Mouse (Mus musculus) right cerebral cortex, postnatal 36 days (tissue): ENCODE data around the gene Hoxc10.

Source experiments
- DNase-seq, 2 experiments: peaks; one replicate each; pipeline ENCODE4 v3.0.0; 2022; ENCODE audit warnings: low spot score in 2 of 2, mixed read lengths in 1 of 2

Gene Hoxc10

DNA sequence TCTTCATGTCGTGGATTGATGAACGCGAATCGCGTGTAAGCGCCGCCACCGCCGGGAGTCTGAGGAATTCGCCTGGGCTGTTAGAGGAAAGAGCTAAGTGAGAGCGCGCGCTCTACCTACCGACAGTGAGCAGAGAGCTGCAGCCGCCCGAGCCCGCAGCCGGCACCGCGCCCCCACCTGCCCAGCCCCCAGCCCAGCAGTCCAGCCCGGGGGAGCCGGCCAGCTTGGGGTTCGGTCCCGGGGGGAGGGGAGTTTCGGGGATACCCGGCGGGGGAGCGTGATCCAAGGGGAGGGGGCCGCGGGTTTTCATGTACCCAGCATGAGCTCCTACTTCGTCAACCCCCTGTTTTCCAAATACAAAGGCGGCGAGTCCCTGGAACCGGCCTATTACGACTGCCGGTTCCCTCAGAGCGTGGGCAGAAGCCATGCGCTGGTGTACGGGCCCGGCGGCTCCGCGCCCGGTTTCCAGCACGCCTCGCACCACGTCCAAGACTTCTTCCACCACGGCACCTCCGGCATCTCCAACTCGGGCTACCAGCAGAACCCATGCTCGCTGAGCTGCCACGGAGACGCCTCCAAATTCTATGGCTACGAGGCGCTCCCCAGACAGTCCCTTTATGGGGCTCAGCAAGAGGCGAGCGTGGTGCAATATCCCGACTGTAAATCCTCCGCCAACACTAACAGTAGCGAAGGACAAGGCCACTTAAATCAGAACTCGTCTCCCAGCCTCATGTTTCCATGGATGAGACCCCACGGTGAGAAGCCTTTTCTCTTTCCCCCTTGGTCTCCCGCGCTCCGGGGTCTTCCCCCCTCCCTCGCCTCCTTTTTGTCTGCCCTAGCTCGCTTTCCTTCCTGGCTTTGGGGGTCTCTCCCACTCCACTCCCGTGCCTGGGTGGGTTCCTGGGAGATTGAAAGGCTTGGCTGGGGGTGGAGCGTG lies 24.1 kb downstream of the Hoxc10 start, which contains the start of gene Hoxc8:
Gene Hoxc8, plus strand, starts transcription at position 147 of the 937 bp plus-strand sequence.
- DNase-seq: no peak

DNA sequence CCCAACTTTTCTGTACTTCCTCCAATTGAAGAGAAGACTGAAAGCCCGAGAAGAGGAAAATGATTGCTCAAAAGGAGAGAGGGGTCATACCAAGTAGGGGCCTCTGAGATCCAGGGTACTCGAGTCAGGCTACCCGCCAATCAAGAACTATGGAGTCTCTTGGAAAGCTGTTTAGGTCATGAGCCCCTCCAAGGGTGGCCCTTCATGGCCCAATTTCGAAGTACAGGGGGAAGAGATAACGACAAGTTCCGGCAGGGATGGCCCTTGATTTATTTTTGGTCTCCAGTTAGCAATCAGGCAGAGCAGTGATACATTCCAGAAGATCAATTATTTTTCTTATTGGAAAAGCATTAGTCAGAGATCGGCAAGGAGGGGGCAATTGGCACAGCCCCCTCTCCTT lies 25.2 kb downstream of the Hoxc10 start:
- no peak for DNase-seq

DNA sequence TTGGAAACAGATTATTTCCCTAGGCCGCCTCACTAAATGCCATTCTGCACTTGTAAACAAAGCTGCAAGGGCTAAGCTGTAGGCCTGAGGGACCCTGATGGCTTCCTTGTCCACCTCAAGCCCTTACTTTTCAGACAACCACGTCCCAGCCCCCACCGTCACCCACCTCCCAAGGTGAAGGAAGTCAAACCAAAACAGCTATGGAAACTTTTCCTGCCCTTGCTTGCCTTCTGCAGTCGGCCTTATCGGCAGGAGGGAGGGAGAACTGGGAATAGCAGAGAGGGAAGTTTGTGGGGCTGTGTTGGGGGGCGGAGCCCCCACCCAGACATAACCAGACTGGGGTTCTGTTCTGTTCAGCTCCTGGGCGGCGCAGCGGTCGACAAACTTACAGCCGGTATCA lies 25.6 kb downstream of the Hoxc10 start:
- DNase-seq: no peak

DNA sequence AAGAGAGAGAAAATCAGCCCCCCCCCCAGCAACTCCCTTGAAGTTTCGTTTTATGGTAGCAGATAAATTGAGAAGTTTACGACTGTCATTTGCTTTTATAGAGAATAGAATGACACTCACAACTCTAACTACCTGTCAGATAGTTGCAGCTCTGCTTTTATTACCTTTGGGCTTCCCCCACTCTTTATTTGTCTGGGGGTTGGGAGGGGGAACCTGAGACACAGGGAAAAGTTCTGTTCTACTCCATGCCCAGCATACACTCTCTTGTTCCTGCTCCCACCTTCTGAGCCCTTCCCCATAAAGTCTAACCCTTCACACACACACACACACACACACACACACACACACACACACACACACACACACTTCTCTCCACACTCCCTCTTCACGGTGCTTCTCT lies 26.3 kb downstream of the Hoxc10 start:
- DNase-seq: no peak

DNA sequence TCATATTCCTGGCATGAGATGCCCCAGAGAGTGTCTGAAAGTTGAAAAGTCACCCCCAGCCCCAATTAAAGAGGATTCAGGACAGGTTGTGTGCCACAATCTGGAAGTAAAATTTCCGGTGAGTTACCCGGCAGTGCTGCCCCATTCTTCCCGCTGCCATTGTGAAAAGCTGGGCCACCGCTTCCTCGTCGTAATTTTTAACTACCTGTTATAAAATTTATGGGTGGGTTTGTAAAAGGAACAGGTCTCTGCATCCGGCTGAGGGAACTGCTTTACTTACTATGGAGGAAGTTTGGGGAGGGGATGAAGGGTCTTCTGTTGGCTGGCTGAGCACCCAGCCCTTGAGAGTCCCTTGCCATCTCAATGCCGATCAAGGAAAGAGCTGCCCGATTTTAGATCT lies 30.0 kb downstream of the Hoxc10 start:
- no peak for DNase-seq

DNA sequence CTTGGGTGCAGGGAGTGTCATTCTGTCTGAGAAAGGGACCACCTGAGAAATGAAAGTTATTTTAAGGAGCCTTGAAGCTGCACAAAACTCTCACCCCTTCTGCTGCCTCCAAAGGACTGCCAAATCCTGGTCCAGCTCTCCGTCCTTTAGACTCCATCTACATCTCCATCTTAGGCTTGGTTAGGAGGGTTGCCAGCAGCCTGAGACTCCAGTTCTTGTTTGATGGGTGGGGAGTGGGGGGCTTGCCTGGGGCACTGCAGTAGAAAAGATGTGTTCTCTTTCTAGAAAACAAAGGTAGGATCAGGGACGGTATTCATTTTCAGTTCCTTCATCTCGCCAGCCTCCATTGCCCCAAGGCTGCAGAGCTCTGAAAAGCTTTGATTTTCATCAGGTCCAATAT lies 30.8 kb downstream of the Hoxc10 start:
- no peak for DNase-seq

DNA sequence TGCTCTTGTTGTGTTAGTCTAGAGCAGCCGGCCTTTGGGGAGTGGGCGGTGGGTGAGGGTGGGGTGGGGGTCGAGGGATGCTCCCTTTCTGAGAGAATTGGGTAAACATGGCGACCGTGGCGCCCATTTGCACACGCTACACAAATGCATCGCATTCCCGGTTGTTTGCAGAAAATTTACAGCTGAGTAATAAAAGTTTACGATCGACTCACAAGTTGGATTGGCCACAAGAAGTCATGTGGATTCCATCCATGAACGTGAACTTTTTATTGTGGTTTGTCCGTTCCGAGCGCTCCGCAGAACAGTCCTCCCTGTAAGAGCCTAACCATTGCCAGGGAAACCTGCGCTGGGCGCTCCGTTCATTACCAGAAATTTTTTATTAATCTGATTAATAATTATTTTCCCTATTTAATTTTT lies 31.4 kb downstream of the Hoxc10 start, which contains the start of gene Hoxc6:
Gene Hoxc6, plus strand, starts transcription at position 319 of the 417 bp plus-strand sequence.
- DNase-seq: no peak

DNA sequence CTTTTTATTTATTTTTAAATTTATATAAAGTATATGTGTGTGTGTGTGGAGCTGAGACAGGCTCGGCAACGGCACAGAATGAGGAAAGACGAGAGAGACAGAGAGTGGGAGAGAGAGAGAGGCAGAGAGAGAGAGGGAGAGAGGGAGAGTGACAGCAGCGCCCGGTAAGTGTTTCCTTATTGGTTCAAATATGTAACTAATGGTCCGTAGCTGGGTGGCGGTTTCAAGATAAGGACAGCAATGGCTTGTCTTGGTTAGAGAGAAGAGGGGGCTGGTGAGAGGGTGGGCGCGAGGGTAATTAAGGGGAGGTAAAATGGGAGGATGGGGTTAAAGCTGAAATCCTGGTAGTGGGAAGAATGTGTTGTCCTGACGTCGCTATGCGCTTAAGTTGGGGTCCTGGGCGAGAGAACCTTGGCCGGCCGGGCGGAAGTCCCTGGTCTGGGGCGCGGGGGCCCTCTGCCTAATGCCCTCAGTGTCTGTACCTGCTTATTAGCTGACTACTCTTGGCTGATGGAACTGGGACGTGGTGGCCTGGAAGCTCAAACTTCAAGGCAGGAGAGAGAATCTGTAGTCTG lies 32.1 kb downstream of the Hoxc10 start:
- DNase-seq: no peak

DNA sequence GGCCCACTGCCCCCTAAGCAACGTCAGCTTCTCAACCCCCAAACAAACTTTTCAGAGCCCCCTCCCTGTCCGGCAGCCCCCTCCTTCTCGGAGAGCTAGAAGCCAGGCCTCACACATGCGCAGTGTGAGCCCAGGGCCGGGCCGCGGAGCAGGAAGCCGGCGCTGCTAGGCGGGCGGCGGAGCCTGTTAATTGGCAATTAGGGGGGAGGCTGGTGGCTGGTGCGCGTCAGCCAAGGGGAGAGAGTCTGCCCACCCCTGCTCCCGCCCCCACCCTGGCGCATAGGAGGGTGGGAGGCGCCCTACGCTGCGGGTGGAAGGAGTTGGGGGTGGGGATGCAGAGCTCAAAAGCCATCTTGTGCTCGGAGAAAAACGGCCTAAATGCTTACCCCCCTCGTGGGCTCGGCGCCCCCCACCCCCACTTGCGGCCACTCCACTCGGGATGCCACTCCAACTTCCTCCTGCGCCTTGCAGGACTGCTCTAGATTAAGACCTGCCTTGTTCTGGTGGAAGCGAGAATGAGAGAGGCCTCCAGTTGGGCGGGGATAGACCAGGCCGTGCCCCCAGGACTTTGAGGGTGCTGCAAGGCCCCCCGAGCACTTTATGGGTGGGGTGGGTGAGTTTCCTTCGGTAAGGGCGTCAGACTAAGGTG lies 32.7 kb downstream of the Hoxc10 start:
- no peak for DNase-seq

DNA sequence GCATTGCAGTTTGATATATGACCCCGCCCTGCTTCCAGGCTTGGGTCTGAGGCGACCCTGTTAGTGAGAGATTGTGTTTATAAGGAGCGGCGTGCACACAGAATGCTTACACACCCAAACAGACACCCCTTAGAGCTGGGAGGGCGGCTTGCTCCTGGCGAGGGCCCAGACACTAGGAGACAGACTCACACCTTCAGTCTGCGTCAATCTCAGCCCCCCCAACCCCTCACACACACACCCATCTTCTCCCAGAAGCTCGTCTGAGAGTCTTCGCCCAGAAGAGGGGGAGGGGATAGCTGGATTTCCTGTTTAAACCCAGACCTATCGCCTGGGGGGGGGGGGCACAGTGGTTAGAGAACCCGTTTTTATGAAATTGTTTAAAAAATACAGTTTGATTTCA lies 33.4 kb downstream of the Hoxc10 start:
- DNase-seq: no peak

DNA sequence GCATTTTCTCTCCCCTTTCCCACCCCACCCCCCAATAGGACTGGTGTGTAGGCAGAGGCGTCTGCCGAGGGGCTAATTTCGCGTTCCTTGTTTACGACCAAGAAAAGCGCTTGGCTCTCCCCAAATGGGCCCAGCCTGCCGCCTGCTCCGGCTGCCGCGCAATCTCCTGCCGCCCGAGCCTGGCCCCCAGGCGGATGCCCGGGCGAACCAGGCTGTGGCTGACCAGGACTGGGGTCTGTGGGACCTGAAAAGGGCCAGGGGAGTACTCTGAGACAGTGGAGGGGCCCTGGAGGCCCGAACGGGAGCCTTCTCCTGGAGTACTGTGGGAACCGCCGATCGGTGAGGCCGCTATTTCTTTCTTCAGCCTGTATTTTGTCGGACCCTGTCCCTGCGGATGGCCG lies 33.9 kb downstream of the Hoxc10 start:
- DNase-seq: no peak

DNA sequence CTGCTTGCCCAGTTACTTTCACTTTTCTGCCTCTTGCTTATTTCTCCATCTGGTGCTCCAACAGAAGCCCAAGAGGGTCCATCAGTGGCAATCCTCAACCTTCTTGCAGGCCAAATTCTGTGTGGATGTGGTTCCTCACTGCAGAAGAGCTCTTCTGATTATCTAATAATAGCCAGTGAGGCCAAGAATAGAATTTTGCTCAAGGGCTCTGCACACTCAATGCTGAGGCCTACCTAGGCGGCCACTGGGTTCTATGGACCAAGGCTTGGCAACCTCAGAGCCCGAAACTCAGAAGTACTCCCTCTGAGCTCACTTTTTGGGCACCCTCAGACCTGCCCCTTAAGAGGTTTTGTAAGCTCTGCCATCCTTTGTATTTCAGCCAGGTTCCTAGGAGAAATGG lies 34.8 kb downstream of the Hoxc10 start:
- no peak for DNase-seq

DNA sequence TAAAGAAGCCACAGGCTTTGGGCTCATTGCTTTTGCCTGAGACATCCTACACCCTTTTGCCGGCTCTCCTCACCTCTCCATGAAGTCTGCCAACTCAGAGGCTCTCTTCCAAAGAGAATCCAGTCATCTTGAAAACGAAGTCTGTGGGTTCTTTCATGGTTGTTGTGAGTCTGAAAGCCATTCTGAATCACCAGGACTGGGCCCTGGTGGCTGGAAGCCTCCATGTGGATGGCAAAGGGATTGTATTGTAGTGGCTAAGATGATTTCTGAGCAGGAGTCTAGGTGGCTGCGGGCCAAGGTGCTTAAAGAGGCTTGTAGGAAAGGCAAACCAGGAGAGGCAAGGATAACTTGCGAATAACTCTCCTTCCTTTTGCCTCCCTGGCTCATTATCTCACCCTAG lies 35.6 kb downstream of the Hoxc10 start:
- DNase-seq: no peak

DNA sequence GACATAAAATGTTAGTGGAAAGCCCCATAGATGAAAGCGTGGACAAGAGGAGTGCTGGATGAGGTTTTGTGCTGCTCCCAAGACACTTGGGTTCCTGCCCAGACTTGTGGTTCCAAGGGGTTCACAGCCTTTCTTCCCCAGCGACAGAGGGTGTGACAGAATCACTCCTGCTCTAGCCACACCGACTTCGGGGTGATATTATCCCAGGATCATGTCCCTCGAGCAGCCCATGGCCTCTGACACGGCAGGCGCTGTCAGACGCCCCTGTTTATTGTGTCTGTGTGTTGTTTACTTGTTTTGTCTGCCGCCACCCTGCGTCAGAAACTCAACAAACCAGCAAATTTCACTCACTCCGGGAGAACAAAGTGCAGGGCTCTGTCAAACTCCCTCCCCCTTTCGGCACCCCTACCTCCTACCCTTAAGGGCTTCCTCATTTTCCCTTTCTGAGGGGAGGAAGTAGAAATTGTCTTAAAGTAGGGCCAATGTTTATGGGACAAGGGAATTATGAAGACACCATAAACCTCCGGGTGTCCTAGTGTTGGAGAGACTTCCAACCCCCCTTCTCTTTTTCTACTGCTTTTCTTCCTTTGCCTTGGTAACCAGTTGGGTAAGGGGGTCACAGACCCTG lies 36.3 kb downstream of the Hoxc10 start:
- DNase-seq: no peak

DNA sequence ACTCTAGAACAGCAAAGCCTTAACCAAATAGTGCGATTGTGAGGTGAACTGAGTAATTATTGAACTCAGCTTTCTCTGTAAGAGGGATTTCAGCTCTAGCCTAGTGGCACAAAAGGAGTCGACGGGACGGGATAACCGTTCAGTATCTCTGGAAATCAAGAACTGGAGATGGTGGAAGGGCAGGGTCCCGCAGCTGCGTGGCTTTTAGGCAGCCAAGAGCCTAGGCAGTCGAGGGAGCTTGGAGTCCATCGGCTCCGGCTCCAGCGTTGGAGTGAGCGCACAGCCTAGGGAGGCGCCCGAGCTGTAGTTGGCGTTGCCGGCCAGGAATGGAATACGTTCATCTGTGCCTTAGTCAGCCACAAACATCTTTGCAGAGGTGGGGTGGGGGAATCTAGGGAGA lies 38.7 kb downstream of the Hoxc10 start:
- no peak for DNase-seq

DNA sequence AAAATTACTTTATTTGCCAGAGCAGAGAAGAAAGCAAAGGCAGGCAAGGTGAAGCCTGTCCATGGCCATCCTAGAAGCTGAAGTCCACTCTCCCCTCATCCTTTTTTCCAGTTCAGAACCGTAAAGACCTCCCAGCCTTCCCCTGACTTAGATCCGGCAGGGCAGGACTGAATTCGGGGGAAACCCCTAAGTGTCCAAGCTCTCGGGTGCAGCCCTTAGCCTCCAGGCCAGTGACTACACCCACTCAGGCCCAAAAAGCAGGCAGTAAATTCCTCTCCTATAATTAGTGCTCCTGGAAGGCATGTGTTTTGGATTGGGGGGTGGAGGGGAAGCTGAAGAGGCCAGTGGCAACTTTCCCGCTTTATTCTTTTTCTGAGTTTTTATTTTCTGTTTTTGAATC lies 39.2 kb downstream of the Hoxc10 start:
- no peak for DNase-seq

DNA sequence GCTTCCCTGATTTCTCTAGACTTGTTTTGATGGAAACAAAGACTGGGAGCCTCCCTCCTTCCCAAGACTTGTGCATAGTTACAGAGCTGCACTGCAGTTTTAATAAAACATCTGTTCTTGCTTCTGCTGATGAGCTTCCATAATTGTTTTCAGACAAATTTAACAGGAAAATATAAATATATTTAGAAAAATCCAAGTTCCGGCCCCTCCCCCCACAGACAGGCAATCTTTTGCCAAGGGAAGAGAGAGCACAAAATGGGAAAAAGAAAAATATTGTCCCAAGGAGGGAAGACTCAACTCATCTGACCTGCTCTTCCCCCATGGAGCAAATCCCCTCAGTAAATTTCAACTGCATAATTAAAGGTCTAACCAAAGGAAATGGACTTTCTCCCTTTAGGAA lies 39.7 kb downstream of the Hoxc10 start:
- DNase-seq: no peak

DNA sequence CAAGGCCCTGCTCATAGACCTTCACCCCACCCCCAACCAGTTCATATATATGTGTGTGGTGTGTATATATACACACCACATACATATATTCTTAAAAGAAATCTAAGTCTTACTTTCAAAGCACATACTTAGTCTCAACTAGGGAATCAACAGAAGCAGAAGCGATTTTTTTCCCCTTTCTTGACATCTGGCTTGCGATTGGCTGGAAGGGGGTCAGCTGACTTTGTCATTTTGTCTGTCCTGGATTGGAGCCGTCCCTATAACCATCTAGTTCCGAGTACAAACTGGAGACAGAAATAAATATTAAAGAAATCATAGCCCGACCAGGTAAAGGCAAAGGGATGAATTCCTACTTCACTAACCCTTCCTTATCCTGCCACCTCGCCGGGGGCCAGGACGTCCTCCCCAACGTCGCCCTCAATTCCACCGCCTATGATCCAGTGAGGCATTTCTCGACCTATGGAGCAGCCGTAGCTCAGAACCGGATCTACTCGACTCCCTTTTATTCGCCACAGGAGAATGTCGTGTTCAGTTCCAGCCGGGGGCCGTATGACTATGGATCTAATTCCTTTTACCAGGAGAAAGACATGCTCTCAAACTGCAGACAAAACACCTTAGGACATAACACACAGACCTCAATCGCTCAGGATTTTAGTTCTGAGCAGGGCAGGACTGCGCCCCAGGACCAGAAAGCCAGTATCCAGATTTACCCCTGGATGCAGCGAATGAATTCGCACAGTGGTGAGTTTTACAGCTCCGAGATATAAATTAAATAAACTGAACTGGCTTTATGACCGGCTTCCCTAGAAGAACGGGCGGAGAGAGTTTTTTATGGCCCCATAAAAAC lies 42.9 kb downstream of the Hoxc10 start:
- no peak for DNase-seq

DNA sequence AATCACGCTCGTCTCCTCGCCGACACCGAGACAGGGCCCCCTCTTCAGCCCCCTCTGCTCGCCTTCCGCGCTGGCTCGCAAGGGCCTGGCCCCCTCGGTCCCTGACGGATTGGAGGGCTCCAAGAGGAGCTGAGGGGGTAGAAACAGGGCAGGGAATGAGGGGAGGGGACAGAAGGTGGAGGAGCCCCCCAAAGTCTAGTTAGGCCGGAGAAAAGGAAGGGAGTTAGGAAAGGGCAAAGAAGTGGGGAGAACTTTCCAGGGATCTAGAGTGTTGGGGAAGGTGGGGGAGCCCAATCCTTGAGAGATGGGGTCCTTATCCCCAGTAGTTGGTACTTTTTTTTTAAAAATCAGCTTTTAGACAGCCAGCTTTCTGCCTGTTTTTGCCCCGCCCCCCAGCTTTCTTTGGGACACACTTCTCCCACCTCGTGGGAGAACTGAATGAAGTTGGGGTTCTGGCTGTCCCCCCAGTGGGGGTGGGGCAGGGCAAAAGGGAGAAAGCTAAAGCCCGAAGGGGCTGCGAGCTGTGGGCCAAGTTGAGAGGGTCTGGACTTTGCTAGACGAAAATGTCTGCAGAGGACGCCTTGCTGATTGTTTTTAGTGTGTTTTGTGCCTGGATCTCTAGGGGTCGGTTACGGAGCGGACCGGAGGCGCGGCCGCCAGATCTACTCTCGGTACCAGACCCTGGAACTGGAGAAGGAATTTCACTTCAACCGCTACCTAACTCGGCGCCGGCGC lies 43.7 kb downstream of the Hoxc10 start:
- no peak for DNase-seq

DNA sequence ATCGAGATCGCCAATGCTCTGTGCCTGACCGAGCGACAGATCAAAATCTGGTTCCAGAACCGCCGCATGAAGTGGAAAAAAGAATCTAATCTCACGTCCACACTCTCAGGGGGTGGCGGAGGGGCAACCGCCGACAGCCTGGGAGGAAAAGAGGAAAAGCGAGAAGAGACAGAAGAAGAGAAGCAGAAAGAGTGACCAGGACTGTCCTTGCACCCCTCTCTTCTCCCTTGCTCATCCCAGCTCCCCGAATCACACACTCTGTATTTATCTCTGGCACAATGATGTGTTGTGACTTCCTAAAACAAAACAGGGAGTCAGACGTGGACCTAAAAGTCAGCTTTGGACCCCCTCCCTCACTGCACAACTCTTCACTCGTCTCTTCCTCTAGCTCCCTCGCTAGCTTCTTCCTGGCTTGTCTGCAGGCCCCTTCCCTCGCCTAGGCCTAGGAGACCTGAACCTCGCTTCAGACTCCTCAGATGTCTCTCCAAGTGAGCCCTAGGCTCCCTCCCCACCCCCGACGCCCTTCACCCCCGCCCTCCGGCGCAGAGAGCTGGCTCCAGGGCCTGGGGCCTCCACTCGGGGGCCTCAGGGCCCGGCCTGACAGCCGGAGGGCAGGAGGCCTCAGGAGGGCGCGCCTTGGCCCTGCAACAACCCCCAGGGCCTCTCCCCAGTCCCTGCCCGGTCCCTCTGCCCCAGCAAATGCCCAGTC lies 44.4 kb downstream of the Hoxc10 start:
- no peak for DNase-seq
